Mouse (Mus musculus) small intestine, adult 2 months (tissue): ENCODE data around the gene Dpf2. TPM values are rescaled to one million over a fixed set of nuclear protein-coding genes. Genes with fewer than 3 reads are reported as not detected.
A peak's percentile ranks its signal among the peaks of the same experiment; 100 is the strongest.

Experiments used
- H3K27ac ChIP-seq: fragments of 200-500 bp; 2 replicates; pipeline ENCODE4 v1.5.1; 2012; ENCODE audit warnings: low read depth, low read length, control low read depth, inconsistent platforms; ENCODE audit not compliant: insufficient read depth
- H3K27me3 ChIP-seq: fragments of 200-500 bp; 2 replicates; pipeline ENCODE4 v1.6.1; 2012; ENCODE audit warnings: mild to moderate bottlenecking, moderate library complexity, low read length, inconsistent platforms; ENCODE audit not compliant: control insufficient read depth, insufficient read depth
- H3K36me3 ChIP-seq: fragments of 200-500 bp; 2 replicates; pipeline ENCODE4 v1.6.1; 2012; ENCODE audit warnings: mild to moderate bottlenecking, low read length, control low read depth, inconsistent platforms; ENCODE audit not compliant: control insufficient read depth, insufficient read depth
- H3K4me1 ChIP-seq: fragments of 200-500 bp; 2 replicates; pipeline ENCODE4 v1.6.1; 2012; ENCODE audit warnings: low read length, inconsistent platforms, mixed read lengths; ENCODE audit not compliant: control insufficient read depth, insufficient read depth, insufficient read length
- H3K4me3 ChIP-seq: fragments of 200-500 bp; 2 replicates; pipeline ENCODE4 v1.5.1; 2012; ENCODE audit warnings: low read depth, mild to moderate bottlenecking, control low read depth, inconsistent platforms, low read length, moderate library complexity
- CTCF ChIP-seq: fragments of 200-500 bp; IDR thresholded peaks from 2 replicates; pipeline ENCODE4 v1.5.1; 2012; ENCODE audit warnings: low read depth, mild to moderate bottlenecking, control low read depth, inconsistent platforms, low read length, moderate library complexity, mixed read lengths; ENCODE audit not compliant: insufficient replicate concordance, insufficient read length; ENCODE audit errors: extremely low read depth
- POLR2A ChIP-seq: fragments of 200-500 bp; IDR thresholded peaks from 2 replicates; pipeline ENCODE4 v1.6.1; 2012; ENCODE audit warnings: low read depth, mild to moderate bottlenecking, control low read depth, inconsistent platforms, low read length, moderate library complexity
- WGBS: fragments of 180-500 bp; shearing (Covaris S2); methylation state at CpG from one replicate; pipeline ENCODE4 v1.1.7; 2018; 5-methylcytosine and 5-hydroxymethylcytosine counted together
- polyA plus RNA-seq: library from polyadenylated mRNA; depleted of rRNA; stranded (reverse); fragments of >200 nt; gene quantifications from 2 replicates; pipeline ENCODE4 v1.2.3, GENCODE M21; 2012

Dpf2 gene
- polyA plus RNA-seq, 1 experiment, result 64.3 TPM

- no peaks in the 10 kb centered on the region for H3K27me3 ChIP-seq
- TF ChIP-seq CTCF (no peak), POLR2A (no peak)
- no peak overlapping the region for H3K27ac ChIP-seq
- H3K36me3 ChIP-seq, result peaks cover 66% of the 10 kb centered on the region
- H3K4me3 ChIP-seq, result no peak overlapping the region
- 97% methylated on average over 14 of the region's 14 CpGs for WGBS
- no peaks in the 10 kb centered on the region for H3K4me1 ChIP-seq
Measured at GRCm38 (mm10) chr19:5862335-5863085, 50.3 kb downstream of the Dpf2 start.

DNA sequence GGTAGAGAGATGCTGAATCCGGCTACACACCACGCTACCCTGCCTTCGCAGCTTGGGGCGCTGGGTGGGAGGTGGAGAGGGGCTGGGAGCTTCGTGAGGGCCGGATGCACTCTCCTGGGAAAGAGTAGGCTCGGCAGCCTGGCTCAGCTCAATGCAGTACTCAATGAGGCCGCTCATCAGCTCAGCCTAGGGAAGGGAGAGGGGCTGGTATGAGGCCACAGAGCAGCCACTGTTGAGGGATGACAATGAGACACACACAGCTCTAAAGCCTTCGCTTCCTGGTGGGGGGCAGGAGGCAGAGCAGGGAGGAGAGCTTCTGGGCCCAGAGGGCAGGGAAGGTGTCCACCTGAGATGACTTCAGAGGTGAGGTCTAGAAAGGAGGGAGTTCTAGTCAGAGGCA is 56.2 kb downstream of the Dpf2 start:
- 92% methylated on average over 9 of the region's 9 CpGs for WGBS
- H3K4me3 ChIP-seq, result no peak overlapping the region
- H3K36me3 ChIP-seq, result peaks cover 54% of the 10 kb centered on the region
- TF ChIP-seq POLR2A (no peak), CTCF (no peak)
- peaks cover 15% of the 10 kb centered on the region for H3K4me1 ChIP-seq
- no peak overlapping the region for H3K27ac ChIP-seq
- H3K27me3 ChIP-seq, result no peaks in the 10 kb centered on the region

DNA sequence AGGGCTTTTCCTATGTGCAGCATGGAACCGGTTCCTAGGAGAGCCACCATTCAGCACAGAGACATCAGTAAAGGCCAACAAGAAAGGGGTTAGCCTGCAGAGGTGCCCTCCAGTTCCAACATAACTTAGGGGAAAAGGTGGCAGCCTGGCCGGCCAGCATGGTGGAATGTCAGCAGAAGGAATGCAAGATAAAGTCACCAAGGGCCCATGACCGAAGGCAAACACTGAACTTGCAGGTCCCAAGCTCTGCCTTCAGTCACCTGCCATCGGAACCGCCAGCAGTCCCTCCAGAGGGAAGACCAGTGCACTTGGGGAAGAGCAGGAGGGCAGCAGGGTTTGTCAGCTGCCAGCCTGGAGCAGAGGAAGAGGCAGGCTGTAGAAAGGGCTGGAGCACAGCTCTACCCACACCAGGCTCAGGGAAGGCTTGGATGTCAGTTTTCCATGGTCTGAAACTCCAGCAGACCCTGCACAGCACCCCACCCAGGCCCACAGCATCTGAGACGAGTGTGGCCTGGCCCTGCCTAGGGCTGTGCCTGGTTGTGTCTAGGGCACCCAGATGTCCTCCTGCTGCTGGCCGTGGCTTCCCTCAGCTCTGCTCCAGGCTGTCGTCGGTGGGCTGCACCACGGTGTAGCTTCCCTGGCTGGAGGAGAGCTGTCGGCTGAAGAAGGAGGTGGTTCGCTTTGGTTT is 60.6 kb downstream of the Dpf2 start:
- peaks cover 42% of the 10 kb centered on the region for H3K4me1 ChIP-seq
- H3K36me3 ChIP-seq, result peaks cover 32% of the 10 kb centered on the region
- H3K27me3 ChIP-seq, result no peaks in the 10 kb centered on the region
- H3K4me3 ChIP-seq, result no peak overlapping the region
- WGBS, result 61% methylated on average over 12 of the region's 12 CpGs
- TF ChIP-seq POLR2A (no peak), CTCF (no peak)
- peak overlapping the region; percentile 88 for H3K27ac ChIP-seq

DNA sequence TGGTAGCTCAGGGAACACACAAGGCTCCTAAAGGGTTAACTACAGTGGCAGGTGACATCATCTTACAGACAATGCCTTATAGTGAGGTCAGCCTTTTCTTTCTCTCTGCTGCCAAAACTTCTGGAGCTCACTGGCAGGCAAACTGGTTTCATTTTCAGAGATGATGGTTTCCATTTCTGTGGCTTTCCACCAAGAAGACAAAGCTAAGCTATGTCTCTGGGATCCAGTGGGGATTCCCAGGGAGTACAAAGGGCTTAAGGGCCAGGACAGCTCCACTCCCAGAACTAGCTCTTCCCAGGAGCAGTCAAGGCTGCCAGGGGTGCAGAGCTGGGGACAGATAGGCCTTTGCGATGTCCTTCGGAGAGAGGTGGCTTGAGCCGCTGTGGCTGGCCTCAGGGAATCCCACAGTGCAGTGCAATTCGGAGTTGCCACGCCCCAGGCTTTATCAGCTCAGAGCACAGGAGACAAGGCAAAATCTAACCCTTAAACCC is 61.3 kb downstream of the Dpf2 start:
- Histone ChIP-seq H3K36me3 (peaks cover 27% of the 10 kb centered on the region), H3K4me3 (peak overlapping the region; percentile 21; the same call in 1 of the 2 replicates), H3K27me3 (no peaks in the 10 kb centered on the region), H3K4me1 (peaks cover 43% of the 10 kb centered on the region), H3K27ac (peak overlapping the region; percentile 88)
- TF ChIP-seq CTCF, result no peak
- no peak for TF ChIP-seq POLR2A
- WGBS, result 18% methylated on average over 5 of the region's 5 CpGs

- WGBS, result 82% methylated on average over 3 of the region's 3 CpGs
- no peak overlapping the region for H3K4me3 ChIP-seq
- H3K4me1 ChIP-seq, result peaks cover 43% of the 10 kb centered on the region
- peak overlapping the region; percentile 88 for H3K27ac ChIP-seq
- TF ChIP-seq POLR2A, result no peak
- TF ChIP-seq CTCF, result no peak
- H3K27me3 ChIP-seq, result no peaks in the 10 kb centered on the region
- H3K36me3 ChIP-seq, result peaks cover 22% of the 10 kb centered on the region
Measured at GRCm38 (mm10) chr19:5850860-5851259, 62.0 kb downstream of the Dpf2 start.

GRCm38 (mm10) chr19:5849843-5850527 is 62.8 kb downstream of the Dpf2 start:
- TF ChIP-seq CTCF, result peak; percentile 94
- peak; percentile 7; the same call in 1 of the 2 replicates for TF ChIP-seq POLR2A
- peaks cover 43% of the 10 kb centered on the region for H3K4me1 ChIP-seq
- WGBS, result 13% methylated on average over 11 of the region's 11 CpGs

More at GRCm38 (mm10) chr19:5849843-5850527, 62.8 kb downstream of the Dpf2 start:
- Histone ChIP-seq H3K4me3 (peak overlapping the region; percentile 19; the same call in 1 of the 2 replicates), H3K27ac (peak overlapping the region; percentile 99), H3K27me3 (no peaks in the 10 kb centered on the region), H3K36me3 (peaks cover 14% of the 10 kb centered on the region)
